Mouse (Mus musculus) lung, adult 2 months (tissue): ENCODE results near the gene Foxp1.

Source experiments
- CTCF ChIP-seq: fragments of 200-500 bp; IDR thresholded peaks from 2 replicates; pipeline ENCODE4 v1.5.1; 2011; ENCODE audit warnings: mild to moderate bottlenecking, low read length, control low read depth; ENCODE audit not compliant: insufficient read depth
- POLR2A ChIP-seq: fragments of 200-500 bp; IDR thresholded peaks from 2 replicates; pipeline ENCODE4 v1.6.1; 2011; ENCODE audit warnings: low read depth, mild to moderate bottlenecking, control low read depth, low read length, borderline replicate concordance; ENCODE audit errors: extremely low read depth

- TF ChIP-seq CTCF (no peak), POLR2A (no peak)
Measured at GRCm38 (mm10) chr6:99051724-99052123, 470.8 kb downstream of the Foxp1 start.
